Comparison of ENCODE assay signal across 8 mouse cellular contexts in the genomic region with DNA sequence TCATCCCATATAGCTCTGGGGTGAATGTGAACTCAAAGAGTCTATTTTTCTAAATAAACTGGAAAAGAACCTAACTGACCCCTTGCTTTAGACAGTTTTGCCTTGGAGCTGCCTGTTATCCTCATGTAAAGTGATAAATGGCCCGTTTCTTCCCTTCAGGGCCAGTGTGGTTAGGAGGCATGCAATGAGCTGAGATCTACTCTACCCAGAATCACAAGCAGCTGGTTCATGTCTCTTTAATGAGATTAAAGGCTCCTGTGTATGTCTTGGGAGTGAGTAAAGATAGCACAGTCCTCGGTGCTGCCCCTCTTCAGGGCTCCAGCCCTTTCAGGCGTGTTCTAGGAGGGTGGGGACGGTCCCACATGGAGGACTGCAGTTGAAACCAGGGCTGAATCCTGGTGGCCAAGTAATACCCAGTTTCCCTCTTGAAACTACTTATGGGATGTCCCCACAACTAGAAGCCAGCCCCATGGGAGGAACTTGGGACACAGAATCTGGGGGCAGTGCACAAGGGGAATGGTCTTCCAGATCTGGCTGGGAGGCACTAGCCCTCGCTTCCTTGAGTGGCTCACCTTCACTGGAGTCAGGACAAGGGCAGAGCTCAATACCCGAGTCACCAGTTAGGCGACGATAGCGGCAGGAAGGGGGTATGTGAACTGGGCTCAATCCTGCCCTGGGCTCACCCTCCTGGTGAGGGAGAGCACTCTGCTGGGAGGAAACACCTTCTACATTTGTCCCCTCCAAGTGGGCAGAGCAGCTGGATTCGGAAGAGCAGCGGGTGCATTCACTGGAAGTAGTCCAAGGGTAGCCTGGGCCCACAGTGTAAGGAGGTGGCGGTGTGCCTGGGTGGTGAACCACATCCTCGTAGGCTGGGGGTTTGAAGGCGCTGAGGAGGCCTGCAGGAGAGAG. TPM values are rescaled to one million over a fixed set of nuclear protein-coding genes. Genes with fewer than 3 reads are reported as not detected.
A peak's percentile ranks its signal among the peaks of the same experiment; 100 is the strongest.
DNase-seq lines count a peak whose midpoint lies in the region; ATAC-seq and TF ChIP-seq lines count a peak whose summit lies in the region.

No protein-coding gene starts in this region.

- H3K4me1 ChIP-seq in midbrain, embryonic 10.5 days = peaks cover 80% of the 10 kb centered on the region
- H3K4me1 ChIP-seq in midbrain, embryonic 11.5 days (ENCODE audit: control insufficient read depth, insufficient read depth, low read length) = peaks cover 39% of the 10 kb centered on the region

- no peak overlapping the region for H3K9ac ChIP-seq in midbrain, embryonic 11.5 days (ENCODE audit: low read length)

- H3K27ac ChIP-seq in gastrocnemius, adult 2 months = no peak overlapping the region
- peak overlapping the region; percentile 99 for H3K27ac ChIP-seq in midbrain, embryonic 10.5 days (replicated peaks)
- no peak overlapping the region; the same call in 1 of the 2 replicates for H3K27ac ChIP-seq in midbrain, embryonic 11.5 days (ENCODE audit: low read depth, low read length)

- no peak overlapping the region for H3K4me2 ChIP-seq in midbrain, embryonic 11.5 days

- H3K4me3 ChIP-seq in gastrocnemius, adult 2 months = no peak overlapping the region
- peak overlapping the region; percentile 89; the same call in 1 of the 2 replicates for H3K4me3 ChIP-seq in midbrain, embryonic 10.5 days
- no peak overlapping the region for H3K4me3 ChIP-seq in midbrain, embryonic 11.5 days (ENCODE audit: low read depth, low read length)

- no peaks in the 10 kb centered on the region for H3K9me3 ChIP-seq in midbrain, embryonic 10.5 days (replicated peaks)
- no peaks in the 10 kb centered on the region for H3K9me3 ChIP-seq in midbrain, embryonic 11.5 days (ENCODE audit: control insufficient read depth, low read length)

- WGBS in midbrain, embryonic 10.5 days = 90% methylated on average over 14 of the region's 14 CpGs
- WGBS in midbrain, embryonic 11.5 days = 85% methylated on average over 14 of the region's 14 CpGs

- DNase-seq in gastrocnemius, adult 2 months = peak; percentile 28
- DNase-seq in gastrocnemius, postnatal 10 days = no peak
- no peak for DNase-seq in midbrain, embryonic 10.5 days (ENCODE audit: low spot score)
- DNase-seq in midbrain, embryonic 11.5 days (ENCODE audit: low spot score, missing footprints) = no peak
- peak; percentile 47 for DNase-seq in naive thymus-derived CD4-positive, alpha-beta T cell, adult 2 months (ENCODE audit: low read depth)
- no peak for DNase-seq in urinary bladder, postnatal 10 days (ENCODE audit: low spot score)
- no peak for DNase-seq in urinary bladder, postnatal 14 days (ENCODE audit: low spot score)

- peaks cover 46% of the 10 kb centered on the region for H3K36me3 ChIP-seq in midbrain, embryonic 10.5 days
- no peaks in the 10 kb centered on the region; the same call in 1 of the 2 replicates for H3K36me3 ChIP-seq in midbrain, embryonic 11.5 days (ENCODE audit: control insufficient read depth, insufficient read depth, low read length)

- TF ChIP-seq CTCF in gastrocnemius, adult 2 months (IDR thresholded peaks at IDR 0.05) = no peak

- intact Hi-C loops in gastrocnemius, adult 2 months (cut with DNase I) = loop anchor here (2.0 kb wide), 1 partner anchor 38 kb away; the partner anchor contains the start of genes 1700003E16Rik and Wdr54

- no peaks in the 10 kb centered on the region for H3K27me3 ChIP-seq in midbrain, embryonic 10.5 days (ENCODE audit: low read depth, poor library complexity, severe bottlenecking)
- no peaks in the 10 kb centered on the region for H3K27me3 ChIP-seq in midbrain, embryonic 11.5 days (ENCODE audit: control insufficient read depth, insufficient read depth, low read length)

- no peak for ATAC-seq in midbrain, embryonic 11.5 days (ENCODE audit: low FRiP score)
- peak; percentile 54 to 57 for ATAC-seq in hematopoietic stem cell, adult 5-6 weeks (replicated peaks in 1 of 2; ENCODE audit: insufficient read depth in 1 of 2, low FRiP score in 2 of 2, low TSS enrichment in 1 of 2, low read depth in 1 of 2, poor library complexity in 2 of 2, severe bottlenecking in 2 of 2)

RNA-seq across cellular contexts. Expression of gene Wbp1, which starts 2.3 kb away (rescaled TPM):
- total RNA-seq in gastrocnemius, adult 2 months (2021) = 10 to 100 TPM; 43.3 to 45.6 TPM
- 10 to 100 TPM; 48.0 to 52.3 TPM for total RNA-seq in gastrocnemius, postnatal 10 days (2021)
- 138 and 180 TPM in 2 replicates for polyA plus RNA-seq in midbrain, embryonic 10.5 days (2016; fragmentation: Nextera tagmentation; extraction: Ambion mirVana)
- 134 and 153 TPM in 2 replicates for polyA plus RNA-seq in midbrain, embryonic 11.5 days (2014; fragmentation: Nextera tagmentation; extraction: Ambion mirVana)
- 148 and 226 TPM in 2 replicates for total RNA-seq in hematopoietic stem cell, adult 5-6 weeks (2017)

RNA-seq across cellular contexts. Expression of gene Mogs, which starts 3.8 kb away (rescaled TPM):
- total RNA-seq in gastrocnemius, adult 2 months (2021) = 1 to 10 TPM; 4.7 to 6.6 TPM
- total RNA-seq in gastrocnemius, postnatal 10 days (2021) = 10 to 100 TPM; 11.0 to 15.7 TPM
- 31.8 and 33.7 TPM in 2 replicates for polyA plus RNA-seq in midbrain, embryonic 10.5 days (2016; fragmentation: Nextera tagmentation; extraction: Ambion mirVana)
- polyA plus RNA-seq in midbrain, embryonic 11.5 days (2014; fragmentation: Nextera tagmentation; extraction: Ambion mirVana) = 21.6 and 23.4 TPM in 2 replicates
- total RNA-seq in hematopoietic stem cell, adult 5-6 weeks (2017) = 57.8 and 60.4 TPM in 2 replicates

RNA-seq across cellular contexts. Expression of gene Ino80b, which starts 6.2 kb away (rescaled TPM):
- total RNA-seq in gastrocnemius, adult 2 months (2021) = 10 to 100 TPM; 13.7 to 16.3 TPM
- total RNA-seq in gastrocnemius, postnatal 10 days (2021) = 10 to 100 TPM; 13.1 to 15.2 TPM
- 18.2 and 18.7 TPM in 2 replicates for polyA plus RNA-seq in midbrain, embryonic 10.5 days (2016; fragmentation: Nextera tagmentation; extraction: Ambion mirVana)
- 18.8 and 19.4 TPM in 2 replicates for polyA plus RNA-seq in midbrain, embryonic 11.5 days (2014; fragmentation: Nextera tagmentation; extraction: Ambion mirVana)
- 31.1 and 42.3 TPM in 2 replicates for total RNA-seq in hematopoietic stem cell, adult 5-6 weeks (2017)

RNA-seq across cellular contexts. Expression of gene Mrpl53, which starts 10.2 kb away (rescaled TPM):
- total RNA-seq in gastrocnemius, adult 2 months (2021) = 100 to 1,000 TPM in 1 of 2 experiments, 10 to 100 TPM in 1; 94.7 to 121 TPM
- total RNA-seq in gastrocnemius, postnatal 10 days (2021) = 100 to 1,000 TPM; 101 to 114 TPM
- 148 and 153 TPM in 2 replicates for polyA plus RNA-seq in midbrain, embryonic 10.5 days (2016; fragmentation: Nextera tagmentation; extraction: Ambion mirVana)
- polyA plus RNA-seq in midbrain, embryonic 11.5 days (2014; fragmentation: Nextera tagmentation; extraction: Ambion mirVana) = 120 and 130 TPM in 2 replicates
- total RNA-seq in hematopoietic stem cell, adult 5-6 weeks (2017) = 8.4 and 19.3 TPM in 2 replicates

RNA-seq across cellular contexts. Expression of gene Rtkn, which starts 16.2 kb away (rescaled TPM):
- 10 to 100 TPM; 12.2 to 15.3 TPM for total RNA-seq in gastrocnemius, adult 2 months (2021)
- 10 to 100 TPM; 22.3 to 24.5 TPM for total RNA-seq in gastrocnemius, postnatal 10 days (2021)
- polyA plus RNA-seq in midbrain, embryonic 10.5 days (2016; fragmentation: Nextera tagmentation; extraction: Ambion mirVana) = 35.3 and 39.7 TPM in 2 replicates
- polyA plus RNA-seq in midbrain, embryonic 11.5 days (2014; fragmentation: Nextera tagmentation; extraction: Ambion mirVana) = 13.6 and 16.6 TPM in 2 replicates
- 7.1 and 12.4 TPM in 2 replicates for total RNA-seq in hematopoietic stem cell, adult 5-6 weeks (2017)

Comparison
In these comparisons a context has a peak if more than half of its experiments do, and no peak if none do; other contexts are left out.
1. DNase-seq: peak in gastrocnemius, adult 2 months (single experiment) and naive thymus-derived CD4-positive, alpha-beta T cell, adult 2 months (single experiment); none in gastrocnemius, postnatal 10 days (single experiment), midbrain, embryonic 10.5 days (single experiment), midbrain, embryonic 11.5 days (single experiment), urinary bladder, postnatal 10 days (single experiment) and urinary bladder, postnatal 14 days (single experiment).